Mouse (Mus musculus) lung, embryonic 15.5 days (tissue): ENCODE results near the gene Ablim1. TPM values are rescaled to one million over a fixed set of nuclear protein-coding genes. Genes with fewer than 3 reads are reported as not detected.
A peak's percentile ranks its signal among the peaks of the same experiment; 100 is the strongest.

Experiments used
- ATAC-seq: fragments of 200-750 bp; cut with Nextera tagmentation; 2 replicates; pipeline ENCODE4 v1.8.0; 2017; ENCODE audit warnings: moderate number of reproducible peaks, borderline replicate concordance; ENCODE audit not compliant: low FRiP score, low TSS enrichment; ENCODE audit errors: extremely low read depth
- H3K27ac ChIP-seq: fragments of 300-500 bp; sonication (generic); 2 replicates; pipeline ENCODE4 v1.5.1; 2015; ENCODE audit warnings: moderate library complexity, mild to moderate bottlenecking, inconsistent platforms
- H3K27me3 ChIP-seq: fragments of 300-500 bp; sonication (generic); 2 replicates; pipeline ENCODE4 v1.6.1; 2015; ENCODE audit warnings: inconsistent platforms
- H3K36me3 ChIP-seq: fragments of 300-500 bp; sonication (generic); 2 replicates; pipeline ENCODE4 v1.6.1; 2015; ENCODE audit warnings: inconsistent platforms
- H3K4me1 ChIP-seq: fragments of 300-500 bp; sonication (generic); 2 replicates; pipeline ENCODE4 v1.6.1; 2015; ENCODE audit warnings: inconsistent platforms
- H3K4me2 ChIP-seq: fragments of 300-500 bp; sonication (generic); 2 replicates; pipeline ENCODE4 v1.6.1; 2015; ENCODE audit warnings: inconsistent platforms, mild to moderate bottlenecking, moderate library complexity
- H3K4me3 ChIP-seq: fragments of 300-500 bp; sonication (generic); 2 replicates; pipeline ENCODE4 v1.5.1; 2015; ENCODE audit warnings: mild to moderate bottlenecking, inconsistent platforms
- H3K9ac ChIP-seq: fragments of 300-500 bp; sonication (generic); 2 replicates; pipeline ENCODE4 v1.6.1; 2015; ENCODE audit warnings: inconsistent platforms
- H3K9me3 ChIP-seq: fragments of 300-500 bp; sonication (generic); 2 replicates; pipeline ENCODE4 v1.6.1; 2016; ENCODE audit warnings: inconsistent platforms
- WGBS: fragments of 180-500 bp; shearing (Covaris S2); methylation state at CpG from one replicate; pipeline ENCODE4 v1.1.7; 2015; 5-methylcytosine and 5-hydroxymethylcytosine counted together
- polyA plus RNA-seq: library from polyadenylated mRNA; unstranded; fragments of >200 nt; fragmentation: Nextera tagmentation; extraction: Ambion mirVana; gene quantifications from 2 replicates; pipeline ENCODE4 v1.2.1, GENCODE M21; 2015

Gene Ablim1
- polyA plus RNA-seq, 1 experiment from 2014 or later, result 48.2 TPM

GRCm38 (mm10) chr19:56997164-56997599 is 317.5 kb downstream of the Ablim1 start:
- ATAC-seq, result peak; percentile 91
- Histone ChIP-seq H3K4me1 (peaks cover 51% of the 10 kb centered on the region), H3K36me3 (no peaks in the 10 kb centered on the region), H3K4me2 (peak overlapping the region; percentile 32), H3K9me3 (no peaks in the 10 kb centered on the region), H3K4me3 (0 out of 2 replicates have a peak overlapping the region, but pooled peaks have one; percentile 2), H3K27me3 (no peaks in the 10 kb centered on the region), H3K27ac (peak overlapping the region; percentile 82), H3K9ac (no peak overlapping the region)
- WGBS, result 2% methylated on average over 10 of the region's 10 CpGs

- Histone ChIP-seq H3K27me3 (no peaks in the 10 kb centered on the region), H3K27ac (no peak overlapping the region), H3K4me2 (no peak overlapping the region), H3K9ac (no peak overlapping the region), H3K4me1 (peaks cover 54% of the 10 kb centered on the region), H3K9me3 (no peaks in the 10 kb centered on the region), H3K4me3 (no peak overlapping the region), H3K36me3 (no peaks in the 10 kb centered on the region)
- ATAC-seq, result no peak
- WGBS, result 46% methylated on average over 4 of the region's 4 CpGs
Measured at GRCm38 (mm10) chr19:56995441-56995840, 319.3 kb downstream of the Ablim1 start.

GRCm38 (mm10) chr19:56994653-56995052 is 320.1 kb downstream of the Ablim1 start:
- Histone ChIP-seq H3K27ac (no peak overlapping the region), H3K36me3 (no peaks in the 10 kb centered on the region), H3K4me1 (peaks cover 62% of the 10 kb centered on the region), H3K9ac (no peak overlapping the region), H3K4me2 (no peak overlapping the region), H3K9me3 (no peaks in the 10 kb centered on the region), H3K4me3 (no peak overlapping the region), H3K27me3 (no peaks in the 10 kb centered on the region)
- ATAC-seq, result no peak
- 66% methylated on average over 4 of the region's 4 CpGs for WGBS

- 60% methylated on average over 4 of the region's 4 CpGs for WGBS
- Histone ChIP-seq H3K36me3 (no peaks in the 10 kb centered on the region), H3K27ac (no peak overlapping the region), H3K4me3 (no peak overlapping the region), H3K4me1 (peaks cover 64% of the 10 kb centered on the region), H3K4me2 (no peak overlapping the region), H3K9ac (no peak overlapping the region), H3K9me3 (no peaks in the 10 kb centered on the region), H3K27me3 (no peaks in the 10 kb centered on the region)
- no peak for ATAC-seq
Measured at GRCm38 (mm10) chr19:56993763-56994162, 321.0 kb downstream of the Ablim1 start.

GRCm38 (mm10) chr19:56992978-56993545 is 321.7 kb downstream of the Ablim1 start:
- no peaks in the 10 kb centered on the region for H3K27me3 ChIP-seq
- ATAC-seq, result no peak
- H3K4me3 ChIP-seq, result no peak overlapping the region
- no peak overlapping the region for H3K9ac ChIP-seq
- no peaks in the 10 kb centered on the region for H3K36me3 ChIP-seq
- no peaks in the 10 kb centered on the region for H3K9me3 ChIP-seq
- H3K27ac ChIP-seq, result no peak overlapping the region
- 69% methylated on average over 8 of the region's 8 CpGs for WGBS
- no peak overlapping the region for H3K4me2 ChIP-seq
- H3K4me1 ChIP-seq, result peaks cover 70% of the 10 kb centered on the region

GRCm38 (mm10) chr19:56990367-56991111 is 324.2 kb downstream of the Ablim1 start:
- H3K36me3 ChIP-seq, result no peaks in the 10 kb centered on the region
- no peak for ATAC-seq
- H3K9me3 ChIP-seq, result no peaks in the 10 kb centered on the region
- peak overlapping the region; percentile 49 for H3K27ac ChIP-seq
- H3K4me3 ChIP-seq, result no peak overlapping the region
- H3K9ac ChIP-seq, result no peak overlapping the region
- H3K27me3 ChIP-seq, result no peaks in the 10 kb centered on the region
- peaks cover 58% of the 10 kb centered on the region for H3K4me1 ChIP-seq
- no peak overlapping the region for H3K4me2 ChIP-seq
- 46% methylated on average over 14 of the region's 14 CpGs for whole genome bisulfite sequencing

- Histone ChIP-seq H3K27ac (peak overlapping the region; percentile 49), H3K9me3 (no peaks in the 10 kb centered on the region), H3K4me2 (no peak overlapping the region), H3K4me1 (peaks cover 54% of the 10 kb centered on the region), H3K36me3 (no peaks in the 10 kb centered on the region), H3K27me3 (no peaks in the 10 kb centered on the region), H3K9ac (no peak overlapping the region), H3K4me3 (no peak overlapping the region)
- peak; percentile 28; the same call in 1 of the 2 replicates for ATAC-seq
- 40% methylated on average over 8 of the region's 8 CpGs for WGBS
Measured at GRCm38 (mm10) chr19:56989171-56989570, 325.5 kb downstream of the Ablim1 start.

GRCm38 (mm10) chr19:56984229-56984628 is 330.5 kb downstream of the Ablim1 start:
- H3K9ac ChIP-seq, result no peak overlapping the region
- ATAC-seq, result no peak
- H3K4me3 ChIP-seq, result no peak overlapping the region
- H3K4me1 ChIP-seq, result peaks cover 41% of the 10 kb centered on the region
- WGBS, result 41% methylated on average over 4 of the region's 4 CpGs
- H3K27ac ChIP-seq, result peak overlapping the region; percentile 44
- H3K9me3 ChIP-seq, result no peaks in the 10 kb centered on the region
- no peaks in the 10 kb centered on the region for H3K27me3 ChIP-seq
- no peaks in the 10 kb centered on the region for H3K36me3 ChIP-seq
- H3K4me2 ChIP-seq, result no peak overlapping the region

GRCm38 (mm10) chr19:56983757-56984156 is 331.0 kb downstream of the Ablim1 start:
- no peak for ATAC-seq
- Histone ChIP-seq H3K36me3 (no peaks in the 10 kb centered on the region), H3K4me2 (no peak overlapping the region), H3K4me3 (no peak overlapping the region), H3K27me3 (no peaks in the 10 kb centered on the region), H3K9ac (no peak overlapping the region), H3K27ac (peak overlapping the region; percentile 44), H3K9me3 (no peaks in the 10 kb centered on the region), H3K4me1 (peaks cover 36% of the 10 kb centered on the region)
- WGBS, result 58% methylated on average over 10 of the region's 10 CpGs

Other genes with a start within 250 kb of the Ablim1 start
- gene Fam160b1, start 45.8 kb upstream of the Ablim1 start, polyA plus RNA-seq, result 14.0 and 15.0 TPM in 2 replicates
- 23.7 and 24.3 TPM in 2 replicates for gene Trub1, start 138.0 kb upstream of the Ablim1 start, polyA plus RNA-seq